Mouse (Mus musculus): ENCODE measurements around the gene Tbc1d16. TPM values are rescaled to one million over a fixed set of nuclear protein-coding genes. Genes with fewer than 3 reads are reported as not detected.

The Tbc1d16 gene
- polyA plus RNA-seq, 1 experiment, result 5.0 TPM

GRCm38 (mm10) chr11:119098202-119098601 lies 130.1 kb downstream of the Tbc1d16 start:
- Histone ChIP-seq H3K27ac (ENCODE audit: insufficient read depth, low read depth, low read length) (no peak overlapping the region), H3K4me3 (ENCODE audit: low read depth, low read length) (no peak overlapping the region), H3K4me1 (ENCODE audit: control insufficient read depth, insufficient read depth, insufficient read length, low read length) (peaks cover under 1% of the 10 kb centered on the region), H3K36me3 (ENCODE audit: control insufficient read depth, insufficient read depth, low read length) (no peaks in the 10 kb centered on the region), H3K27me3 (ENCODE audit: control insufficient read depth, insufficient read depth, low read length) (no peaks in the 10 kb centered on the region; the same call in 1 of the 2 replicates)
- TF ChIP-seq CTCF (IDR thresholded peaks at IDR 0.05; ENCODE audit: extremely low read depth, insufficient read length, insufficient replicate concordance, low read depth, low read length) (no peak), POLR2A (IDR thresholded peaks at IDR 0.05; ENCODE audit: low read depth, low read length) (no peak)
- WGBS, result 70% methylated on average over 4 of the region's 4 CpGs

DNA sequence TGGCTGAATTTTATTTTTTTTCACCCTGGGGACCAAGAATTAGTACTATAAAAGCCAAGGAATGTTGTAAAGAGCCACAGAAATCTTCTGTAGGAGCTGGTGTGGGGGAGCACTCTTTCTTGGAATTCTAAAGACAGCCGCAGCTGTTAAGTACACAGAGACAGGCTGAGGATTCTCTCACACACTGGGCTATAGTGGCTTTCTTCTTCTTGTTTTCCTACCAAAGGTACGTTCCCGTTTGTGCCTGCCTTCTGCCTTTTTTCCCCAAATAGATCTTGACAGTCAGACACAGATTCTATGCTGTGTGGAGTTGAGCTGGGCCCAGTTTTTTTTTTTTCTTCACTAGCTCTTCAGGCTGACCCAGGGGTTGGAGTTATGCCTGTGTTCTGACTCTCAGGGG lies 132.9 kb downstream of the Tbc1d16 start:
- no peaks in the 10 kb centered on the region for H3K36me3 ChIP-seq (ENCODE audit: control insufficient read depth, insufficient read depth, low read length)
- peaks cover 5% of the 10 kb centered on the region for H3K27me3 ChIP-seq (ENCODE audit: control insufficient read depth, insufficient read depth, low read length)
- H3K27ac ChIP-seq (ENCODE audit: insufficient read depth, low read depth, low read length), result no peak overlapping the region
- TF ChIP-seq CTCF (IDR thresholded peaks at IDR 0.05; ENCODE audit: extremely low read depth, insufficient read length, insufficient replicate concordance, low read depth, low read length) (no peak), POLR2A (IDR thresholded peaks at IDR 0.05; ENCODE audit: low read depth, low read length) (no peak)
- WGBS, result 69% methylated on average over 3 of the region's 3 CpGs
- H3K4me1 ChIP-seq (ENCODE audit: control insufficient read depth, insufficient read depth, insufficient read length, low read length), result peaks cover 10% of the 10 kb centered on the region
- H3K4me3 ChIP-seq (ENCODE audit: low read depth, low read length), result no peak overlapping the region

GRCm38 (mm10) chr11:119093322-119093721 lies 135.0 kb downstream of the Tbc1d16 start:
- WGBS, result 77% methylated on average over 1 of the region's 1 CpGs
- Histone ChIP-seq H3K36me3 (ENCODE audit: control insufficient read depth, insufficient read depth, low read length) (no peaks in the 10 kb centered on the region), H3K27ac (ENCODE audit: insufficient read depth, low read depth, low read length) (no peak overlapping the region), H3K4me1 (ENCODE audit: control insufficient read depth, insufficient read depth, insufficient read length, low read length) (peaks cover 22% of the 10 kb centered on the region), H3K4me3 (ENCODE audit: low read depth, low read length) (no peak overlapping the region), H3K27me3 (ENCODE audit: control insufficient read depth, insufficient read depth, low read length) (peaks cover 27% of the 10 kb centered on the region)
- TF ChIP-seq POLR2A (IDR thresholded peaks at IDR 0.05; ENCODE audit: low read depth, low read length), result no peak
- TF ChIP-seq CTCF (IDR thresholded peaks at IDR 0.05; ENCODE audit: extremely low read depth, insufficient read length, insufficient replicate concordance, low read depth, low read length), result no peak

Other genes starting within 250 kb of the Tbc1d16 start
- 10.8 and 2,214 TPM in 2 replicates for gene Enpp7, start 240.3 kb downstream of the Tbc1d16 start, polyA plus RNA-seq (2012; rRNA removed)
- 1.6 and 3.1 TPM in 2 replicates for gene Cbx2, start 205.5 kb downstream of the Tbc1d16 start, polyA plus RNA-seq (2012; rRNA removed)
- 4.4 and 4.7 TPM in 2 replicates for gene Cbx8, start 187.5 kb downstream of the Tbc1d16 start, polyA plus RNA-seq (2012; rRNA removed)
- 4.2 and 7.6 TPM in 2 replicates for gene Cbx4, start 142.3 kb downstream of the Tbc1d16 start, polyA plus RNA-seq (2012; rRNA removed)
- gene Ccdc40, start 73 bp upstream of the Tbc1d16 start, polyA plus RNA-seq (2012; rRNA removed), result 0.18 and 0.20 TPM in 2 replicates
- 35.8 TPM in 2 replicates for gene Gaa, start 39.4 kb upstream of the Tbc1d16 start, polyA plus RNA-seq (2012; rRNA removed)
- 27.7 and 56.5 TPM in 2 replicates for gene Eif4a3, start 71.6 kb upstream of the Tbc1d16 start, polyA plus RNA-seq (2012; rRNA removed)
- gene Card14, start 79.3 kb upstream of the Tbc1d16 start, polyA plus RNA-seq (2012; rRNA removed), result 3.5 and 7.1 TPM in 2 replicates
- gene Sgsh, start 127.0 kb upstream of the Tbc1d16 start, polyA plus RNA-seq (2012; rRNA removed), result 12.6 and 19.2 TPM in 2 replicates
- 9.7 and 17.3 TPM in 2 replicates for gene Slc26a11, start 127.1 kb upstream of the Tbc1d16 start, polyA plus RNA-seq (2012; rRNA removed)
- 11.9 and 34.7 TPM in 2 replicates for gene Rnf213, start 164.6 kb upstream of the Tbc1d16 start, polyA plus RNA-seq (2012; rRNA removed)

Measured in small intestine, adult 2 months (tissue).